Mouse (Mus musculus): Measurements from ENCODE around the gene Dcbld1. TPM values are rescaled to one million over a fixed set of nuclear protein-coding genes. Genes with fewer than 3 reads are reported as not detected.
A peak's percentile ranks its signal among the peaks of the same experiment; 100 is the strongest.

Dcbld1 gene
- total RNA-seq (2021), result 1 to 10 TPM; 8.4 to 9.5 TPM

DNA sequence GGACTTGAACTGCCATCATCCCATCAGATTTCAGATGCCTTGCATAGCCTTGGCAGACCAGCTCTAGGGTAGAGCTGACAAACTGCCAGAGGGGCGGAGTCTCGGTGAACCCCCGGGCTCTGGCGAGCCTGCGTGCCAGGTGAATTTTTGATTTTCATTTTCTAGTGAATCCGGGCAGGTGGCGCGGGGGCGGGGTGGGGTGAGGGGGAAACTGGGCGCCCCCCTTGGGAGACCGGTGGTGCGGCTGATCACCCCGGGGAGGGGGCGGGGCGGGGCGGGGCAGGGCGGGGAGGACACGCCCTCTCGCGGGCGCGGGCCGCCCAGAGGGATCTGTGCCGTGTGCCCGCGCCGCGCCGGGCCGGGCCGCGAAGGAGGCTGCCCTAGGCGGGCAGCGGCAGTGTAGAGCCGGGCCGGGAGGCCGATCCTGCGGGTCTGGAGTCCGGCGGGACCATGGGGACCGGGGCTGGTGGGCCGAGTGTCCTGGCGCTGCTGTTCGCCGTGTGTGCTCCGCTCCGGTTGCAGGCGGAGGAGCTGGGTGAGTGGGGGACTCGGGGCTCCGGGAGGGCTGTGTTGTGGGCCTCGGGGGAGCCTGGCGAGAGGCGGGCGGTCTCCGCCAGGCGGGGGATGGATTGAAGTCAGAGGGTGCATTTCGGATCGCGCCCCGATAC, at the start of gene Dcbld1:
Gene Dcbld1, plus strand, starts transcription at position 319 of the 668 bp plus-strand sequence.
- intact Hi-C loops (cut with DNase I), result loop anchor here (2.0 to 5.0 kb wide), 2 partner anchors 94 to 149 kb away; partner anchors contain the start of gene Gopc
- peak; percentile 13 to 77 for DNase-seq (ENCODE audit: extremely low spot score in 1 of 2, low spot score in 2 of 2)

DNA sequence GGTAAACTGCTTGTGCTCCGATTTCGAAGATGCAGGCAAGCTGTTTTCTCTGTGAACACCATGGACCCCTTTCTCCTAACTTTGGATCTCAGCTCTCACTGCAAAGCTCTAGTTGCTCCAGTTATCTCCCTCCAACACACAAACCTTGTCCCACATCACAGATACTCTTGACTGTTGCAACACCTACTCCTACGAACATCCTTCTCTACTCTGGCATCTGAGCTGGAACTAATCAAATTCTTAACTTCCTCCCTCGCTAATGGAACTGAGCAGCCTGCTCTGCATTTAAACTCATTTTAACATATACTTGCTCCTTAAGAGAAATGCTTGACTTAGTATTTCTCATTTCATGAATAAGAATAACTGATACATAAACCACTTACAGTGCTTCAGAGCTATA, 47.5 kb upstream of the Dcbld1 start:
- no peak for DNase-seq (ENCODE audit: extremely low spot score in 1 of 2, low spot score in 2 of 2)

DNA sequence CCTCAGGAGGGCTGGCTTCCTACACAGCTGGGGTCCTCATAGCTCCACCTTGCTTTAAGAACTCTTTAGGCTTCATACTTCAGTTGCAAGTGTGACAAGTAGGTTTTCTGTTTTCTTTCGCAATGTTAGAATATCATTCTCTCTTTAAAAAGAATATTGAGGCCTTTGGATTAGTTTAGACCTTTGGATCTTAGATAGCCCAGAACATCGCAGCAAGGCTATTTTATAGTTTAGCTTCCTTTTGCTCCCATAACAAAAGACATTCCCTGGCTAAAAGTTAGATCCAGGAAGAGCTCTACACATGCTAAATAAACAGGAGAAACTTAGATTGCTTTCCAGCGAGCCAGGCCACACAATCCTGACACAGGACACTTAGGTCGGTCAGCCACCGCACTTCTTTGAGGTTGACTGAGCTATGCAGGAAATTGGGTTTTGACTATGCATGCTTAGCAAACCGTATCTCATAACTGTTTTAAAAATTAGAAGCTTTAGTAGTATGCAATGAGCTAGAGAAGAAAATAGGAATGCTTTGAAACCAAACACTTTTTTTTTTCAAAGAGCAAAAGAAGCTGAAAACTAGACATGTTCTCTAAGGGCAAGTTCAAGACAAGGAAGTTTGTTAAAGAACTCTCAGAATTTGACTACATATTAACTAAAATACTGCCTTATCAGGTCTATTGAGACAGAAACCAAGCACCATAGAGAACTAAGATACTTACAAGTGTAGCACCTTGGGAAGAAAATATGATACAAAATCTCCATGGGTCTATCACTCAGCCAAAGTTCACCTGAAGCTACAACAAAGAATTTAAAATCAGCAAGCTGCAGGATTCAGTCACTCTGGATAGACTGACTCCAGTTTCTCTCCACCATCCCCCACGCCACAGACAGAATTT, 38.2 kb upstream of the Dcbld1 start, which contains the start of gene Ros1:
Gene Ros1, minus strand, starts transcription at position 288 of the 896 bp plus-strand sequence.
- no peak for DNase-seq (ENCODE audit: extremely low spot score in 1 of 2, low spot score in 2 of 2)
- intact Hi-C loops (cut with DNase I), result no loop called here

More for the DNA sequence above, 47.5 kb upstream of the Dcbld1 start:
- intact Hi-C loops (cut with DNase I), result no loop called here

DNA sequence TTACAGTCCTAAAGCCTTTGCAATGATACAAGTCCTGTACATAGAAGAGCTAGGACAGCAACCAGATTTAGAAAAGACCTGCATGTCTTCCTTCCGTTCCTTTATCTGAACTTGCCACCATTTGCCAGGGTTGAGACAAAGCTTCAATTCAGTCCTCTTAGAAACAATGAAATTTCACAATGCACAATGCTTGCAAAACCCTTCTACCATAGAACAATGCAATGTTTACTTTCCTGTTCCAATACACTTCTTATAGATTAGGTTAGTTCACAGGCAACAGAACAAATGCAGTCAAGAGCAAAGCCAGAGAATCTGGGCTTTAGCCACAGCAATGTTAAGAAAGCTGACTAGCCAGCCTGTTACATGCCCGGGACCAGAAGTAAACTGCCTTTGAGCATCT, 29.4 kb upstream of the Dcbld1 start:
- DNase-seq (ENCODE audit: extremely low spot score in 1 of 2, low spot score in 2 of 2), result no peak
- intact Hi-C loops (cut with DNase I), result no loop called here

DNA sequence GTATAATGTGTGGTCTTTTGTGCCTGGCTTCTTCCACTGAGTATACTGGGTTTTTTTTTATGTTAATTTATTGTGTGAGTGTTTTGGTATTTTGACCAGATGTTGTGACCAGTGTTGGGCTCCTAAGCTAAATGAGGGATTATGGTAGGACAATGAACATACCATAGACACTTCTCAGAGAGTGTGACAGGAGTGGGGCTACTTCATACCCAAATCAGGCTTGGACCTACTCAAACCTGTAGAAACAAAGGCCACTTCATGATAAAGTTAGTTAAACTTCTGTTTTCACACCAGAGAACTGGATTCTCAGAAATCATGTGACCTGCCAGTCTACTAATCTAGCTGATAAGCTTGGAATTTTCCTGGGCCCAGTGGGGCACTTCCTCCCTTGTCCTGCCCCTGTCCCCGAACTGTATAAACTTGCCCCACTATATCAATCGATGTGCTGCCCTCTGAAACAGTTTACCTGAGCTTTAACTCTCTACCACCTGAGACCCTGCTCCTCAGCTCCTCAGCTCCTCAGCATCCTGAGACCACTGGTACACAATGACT, 18.1 kb upstream of the Dcbld1 start:
- intact Hi-C loops (cut with DNase I), result loop anchor here (5.0 to 10.0 kb wide), 3 partner anchors 117 to 421 kb away; partner anchors contain the start of gene Gopc
- no peak for DNase-seq (ENCODE audit: extremely low spot score in 1 of 2, low spot score in 2 of 2)

DNA sequence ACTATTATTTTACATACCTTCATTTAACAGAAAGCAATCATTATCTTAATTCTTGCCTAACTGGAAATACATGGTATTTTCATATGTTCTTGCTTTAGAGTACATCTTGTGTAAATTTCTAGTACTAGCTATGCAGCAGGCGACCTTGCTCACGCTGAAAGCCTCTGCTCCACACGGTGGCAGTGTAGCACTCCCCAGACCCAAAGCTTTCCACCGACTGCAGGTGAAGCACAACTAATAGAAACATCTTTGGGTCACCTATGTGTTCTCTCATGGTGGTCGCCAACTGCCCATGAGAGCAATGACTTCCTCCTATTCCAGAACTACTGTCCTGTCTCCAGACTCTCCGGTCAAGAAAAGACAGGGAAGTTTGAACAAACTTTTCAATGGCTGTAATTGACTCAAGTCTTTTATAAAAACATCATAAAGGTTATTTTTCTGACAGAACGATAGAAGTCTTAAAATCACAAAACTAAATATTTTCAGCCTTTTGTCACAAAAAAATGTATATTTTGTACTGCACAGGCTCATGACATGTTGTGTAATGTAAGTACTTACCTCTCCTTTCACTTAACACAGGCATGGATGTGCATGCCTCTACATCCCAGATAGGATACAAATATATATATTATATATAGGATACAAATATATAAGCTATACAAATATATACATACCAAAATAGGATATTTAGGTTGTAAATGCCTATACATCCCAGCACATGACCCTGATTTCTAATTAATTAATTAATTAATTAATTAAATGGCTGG, 16.4 kb upstream of the Dcbld1 start:
- intact Hi-C loops (cut with DNase I), result loop anchor here (5.0 to 10.0 kb wide), 3 partner anchors 115 to 422 kb away; partner anchors contain the start of gene Gopc
- peak; percentile 44 to 66 for DNase-seq (ENCODE audit: extremely low spot score in 1 of 2, low spot score in 2 of 2)

DNA sequence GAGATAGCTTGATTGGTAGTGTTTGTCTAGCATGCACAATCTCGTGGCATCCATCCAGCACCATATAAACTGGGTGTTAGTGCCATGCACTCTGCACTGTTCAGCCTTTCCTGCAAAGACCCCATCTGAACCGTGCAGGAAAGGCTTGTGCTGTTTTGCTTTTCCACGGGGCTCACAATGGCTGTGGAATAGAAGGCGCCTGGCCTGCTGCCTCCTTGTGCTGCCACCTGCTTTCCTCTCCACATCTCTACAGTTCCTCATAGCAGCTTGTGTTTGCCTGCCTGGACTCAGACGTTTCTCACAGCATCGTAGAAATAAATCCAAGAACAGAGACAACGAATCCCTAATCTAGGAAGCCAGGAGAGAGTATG, 15.9 kb upstream of the Dcbld1 start:
- DNase-seq (ENCODE audit: extremely low spot score in 1 of 2, low spot score in 2 of 2), result peak; percentile 24 to 32
- intact Hi-C loops (cut with DNase I), result loop anchor here (5.0 to 10.0 kb wide), 3 partner anchors 115 to 423 kb away; partner anchors contain the start of gene Gopc

DNA sequence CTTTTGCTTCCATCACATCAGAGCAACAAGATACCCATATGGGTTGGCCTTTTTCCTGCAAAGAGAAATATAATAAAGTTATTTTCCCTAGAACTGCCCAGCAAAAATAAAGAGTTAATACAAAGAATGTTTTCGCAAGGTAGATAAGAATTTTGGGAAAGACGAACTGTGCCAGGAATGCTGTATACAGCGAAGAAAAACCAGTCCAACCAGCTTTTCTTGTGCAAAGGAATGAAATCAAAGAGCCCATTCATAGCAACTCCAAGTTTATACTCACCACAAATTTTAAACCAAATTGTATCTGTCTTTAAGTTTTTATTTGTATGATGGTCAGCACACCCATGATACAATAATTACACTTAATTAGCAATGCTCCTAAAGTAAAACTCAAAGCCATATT, 13.8 kb upstream of the Dcbld1 start:
- no peak for DNase-seq (ENCODE audit: extremely low spot score in 1 of 2, low spot score in 2 of 2)
- intact Hi-C loops (cut with DNase I), result loop anchor here (5.0 to 10.0 kb wide), 3 partner anchors 113 to 425 kb away; partner anchors contain the start of gene Gopc

DNA sequence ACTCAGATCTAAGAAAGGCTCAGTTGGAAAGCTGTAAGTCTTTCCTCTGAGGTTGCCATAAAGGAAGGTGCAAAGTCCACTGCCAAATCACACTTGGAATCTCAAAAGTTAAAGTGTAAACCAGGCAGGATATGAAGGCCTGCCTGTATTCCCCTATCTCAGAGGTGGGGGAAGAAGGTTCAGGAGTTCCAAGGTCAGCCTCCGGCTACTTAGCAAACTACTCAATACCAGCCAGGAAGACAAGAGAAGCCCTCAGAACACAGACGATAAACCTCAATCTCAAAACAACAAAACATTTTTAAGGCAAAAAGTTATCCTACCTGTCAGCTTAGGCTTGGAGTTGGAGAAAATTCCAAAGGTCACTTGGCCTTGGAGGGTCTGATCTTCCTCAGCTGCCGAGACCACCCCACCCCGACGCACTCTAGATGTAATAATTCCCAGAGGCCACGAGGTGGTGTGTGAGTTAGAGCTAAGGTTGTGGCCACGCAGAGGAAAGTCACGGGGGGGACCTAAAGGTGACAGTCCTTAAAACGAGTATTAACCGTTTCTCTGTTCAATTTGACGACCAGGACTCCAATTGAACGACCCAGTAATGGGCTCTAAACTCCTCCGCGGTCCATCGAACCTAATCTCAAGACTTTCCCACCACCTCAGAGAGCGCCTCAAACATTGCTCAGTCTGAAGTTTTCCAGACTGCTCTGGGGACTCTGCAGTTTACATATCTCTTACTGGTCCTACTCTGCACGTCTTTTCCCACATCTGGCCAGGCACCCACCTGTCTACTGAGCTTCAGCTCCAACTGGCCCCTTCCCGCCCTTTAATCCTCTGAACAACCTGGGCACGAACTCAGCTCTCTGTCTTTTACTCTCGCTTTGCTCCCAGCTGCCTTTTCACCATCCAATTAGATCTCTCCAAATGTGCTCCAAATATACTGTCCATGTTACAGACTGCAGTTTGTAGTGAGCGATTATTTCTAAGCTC, 933 bp upstream of the Dcbld1 start:
- intact Hi-C loops (cut with DNase I), result loop anchor here (2.0 to 5.0 kb wide), 2 partner anchors 95 to 150 kb away; partner anchors contain the start of gene Gopc
- peak; percentile 10 to 33 for DNase-seq (ENCODE audit: extremely low spot score in 1 of 2, low spot score in 2 of 2)

DNA sequence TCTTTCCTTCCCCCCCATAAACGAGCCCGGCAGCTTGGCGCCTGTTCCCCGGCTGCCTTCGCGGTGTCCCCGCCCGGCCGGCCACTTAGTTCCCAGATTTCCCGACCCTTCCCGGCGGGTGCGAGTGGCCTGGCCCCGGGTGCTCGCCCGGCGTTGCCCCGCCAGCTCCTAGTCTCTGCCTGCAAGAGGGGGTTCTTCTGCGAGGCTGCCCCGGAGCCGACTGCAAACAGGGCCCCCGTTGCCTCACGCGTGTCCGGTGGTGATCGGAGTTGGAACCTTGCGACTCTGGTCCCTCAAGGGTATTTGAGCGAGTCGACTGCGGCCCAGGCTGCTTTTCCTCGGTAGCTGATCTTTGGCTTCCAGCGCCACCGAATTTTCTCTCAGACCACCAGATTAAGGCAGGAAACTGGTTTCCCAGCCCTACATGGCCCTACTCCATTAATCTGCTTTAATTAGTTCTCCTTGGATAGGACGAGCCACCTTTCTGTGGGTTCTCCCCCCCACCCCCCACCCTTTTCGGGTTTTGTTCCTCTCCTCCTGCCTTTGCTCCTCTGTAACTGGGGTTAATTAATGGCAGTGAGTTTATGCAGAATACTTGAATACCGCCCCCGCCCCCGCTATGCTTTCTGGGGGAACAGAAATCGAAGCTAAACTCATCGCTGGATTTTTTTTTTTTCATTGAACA, 692 bp downstream of the Dcbld1 start:
- intact Hi-C loops (cut with DNase I), result loop anchor here (2.0 to 5.0 kb wide), 2 partner anchors 93 to 149 kb away; partner anchors contain the start of gene Gopc
- DNase-seq (ENCODE audit: extremely low spot score in 1 of 2, low spot score in 2 of 2), result peak; percentile 10 to 45

DNA sequence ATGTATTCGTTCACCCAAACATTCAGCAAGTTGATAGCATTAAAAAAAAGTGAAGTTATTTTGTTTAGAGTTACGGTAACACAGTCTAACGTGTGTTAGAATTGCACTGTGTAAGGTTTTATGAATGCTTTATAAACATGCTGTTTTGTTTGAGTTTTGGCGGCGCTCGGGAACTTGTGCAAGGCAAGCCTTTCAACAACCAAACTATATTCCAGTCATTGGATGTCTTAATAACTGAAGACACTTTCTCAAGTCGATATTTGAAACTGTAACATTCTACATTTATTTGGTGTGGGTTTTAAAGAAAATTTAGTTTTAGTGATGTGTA, 1.2 kb downstream of the Dcbld1 start:
- intact Hi-C loops (cut with DNase I), result loop anchor here (5.0 kb wide), 1 partner anchor 93 kb away; no protein-coding TSS in a partner anchor
- DNase-seq (ENCODE audit: extremely low spot score in 1 of 2, low spot score in 2 of 2), result no peak

DNA sequence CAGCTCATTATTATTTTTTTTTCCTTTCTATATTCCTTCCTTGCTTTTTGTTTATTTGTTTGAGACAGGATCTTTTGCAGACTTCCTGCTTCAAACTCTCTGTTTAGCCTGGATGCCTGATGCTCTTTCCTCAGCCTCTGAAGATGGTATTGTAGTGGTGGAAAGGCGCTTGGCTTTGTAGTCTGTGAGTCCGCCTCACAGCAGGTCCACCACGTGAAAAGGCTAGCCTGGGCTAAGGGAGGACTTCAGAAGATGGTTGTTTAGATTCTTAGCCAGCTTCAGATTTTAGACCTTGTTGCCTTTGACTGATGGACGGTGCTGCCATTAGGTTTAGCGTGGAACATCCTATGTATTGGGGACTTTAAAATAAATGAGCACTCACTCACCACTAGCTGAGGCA, 2.0 kb downstream of the Dcbld1 start:
- intact Hi-C loops (cut with DNase I), result no loop called here
- peak in 1 of 2 experiments; percentile 20 for DNase-seq (ENCODE audit: extremely low spot score in 1 of 2, low spot score in 2 of 2)

DNA sequence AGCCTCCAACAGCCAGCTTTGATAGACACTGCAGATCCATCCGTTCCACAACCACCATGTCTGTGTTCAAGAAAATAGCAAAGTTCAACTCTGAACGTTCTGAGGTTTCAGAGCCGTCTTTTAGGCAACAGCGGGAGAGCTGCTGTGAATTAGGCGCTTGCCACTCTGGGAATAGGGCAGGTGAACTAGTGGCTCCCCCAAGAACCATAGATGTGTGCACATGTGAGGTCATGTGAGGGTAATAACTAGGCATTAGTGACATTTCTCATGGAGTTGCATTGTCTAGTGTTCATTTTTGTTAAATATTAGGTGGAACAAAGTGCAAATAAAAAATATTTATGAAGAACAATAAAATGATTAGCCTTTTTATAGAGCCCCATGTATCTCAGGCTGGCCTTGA, 8.6 kb downstream of the Dcbld1 start:
- intact Hi-C loops (cut with DNase I), result no loop called here
- DNase-seq (ENCODE audit: extremely low spot score in 1 of 2, low spot score in 2 of 2), result no peak

DNA sequence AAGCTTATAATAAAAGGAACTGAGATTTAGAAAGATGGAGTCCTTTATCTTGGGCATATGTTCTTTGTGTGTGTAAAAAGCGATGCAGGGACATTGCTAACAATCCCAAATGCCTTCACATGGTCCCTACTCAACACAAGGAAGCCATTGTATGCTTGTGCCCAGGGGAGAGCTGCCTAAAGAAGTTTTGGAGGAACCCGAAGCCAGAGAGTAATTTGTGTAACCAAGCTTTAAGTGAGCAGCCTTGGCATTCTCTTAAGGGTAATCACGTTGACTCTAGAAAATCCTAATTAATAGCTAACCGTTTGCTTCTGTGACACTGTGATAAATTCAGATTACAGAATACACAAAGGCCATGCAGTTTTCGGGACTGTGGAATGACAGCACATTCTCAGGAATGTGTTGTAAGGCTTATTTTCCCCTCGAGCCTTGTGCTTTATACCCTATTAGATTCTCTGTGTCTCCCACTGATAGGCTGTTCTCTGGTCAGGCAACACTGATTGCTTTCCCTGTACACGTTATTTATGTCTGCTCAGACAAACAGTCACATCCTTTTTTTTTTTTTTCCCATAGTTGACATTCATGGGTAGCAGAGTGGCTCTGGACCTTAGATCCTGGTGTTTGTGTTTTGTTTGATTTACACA, 9.4 kb downstream of the Dcbld1 start:
- intact Hi-C loops (cut with DNase I), result no loop called here
- no peak for DNase-seq (ENCODE audit: extremely low spot score in 1 of 2, low spot score in 2 of 2)

DNA sequence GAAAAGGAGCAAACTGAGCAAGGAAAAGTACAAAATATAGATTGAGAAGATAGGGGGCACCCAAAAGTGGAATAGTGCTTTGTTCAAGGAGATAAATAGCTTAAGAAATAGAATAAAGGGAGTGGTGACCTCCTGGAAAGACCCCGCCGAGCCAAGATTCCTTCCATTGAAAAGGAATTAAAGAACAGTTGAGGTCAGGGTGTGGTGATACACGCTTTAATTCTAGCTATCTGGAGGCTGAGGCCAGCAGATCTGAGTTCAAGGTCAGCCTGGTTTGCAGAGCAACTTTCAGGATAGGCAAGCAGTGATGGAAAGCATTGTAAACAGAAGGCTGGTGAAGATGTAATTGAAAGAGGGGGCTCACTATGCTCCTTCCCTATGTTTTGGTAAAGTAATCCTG, 12.8 kb downstream of the Dcbld1 start:
- DNase-seq (ENCODE audit: extremely low spot score in 1 of 2, low spot score in 2 of 2), result no peak
- intact Hi-C loops (cut with DNase I), result no loop called here

DNA sequence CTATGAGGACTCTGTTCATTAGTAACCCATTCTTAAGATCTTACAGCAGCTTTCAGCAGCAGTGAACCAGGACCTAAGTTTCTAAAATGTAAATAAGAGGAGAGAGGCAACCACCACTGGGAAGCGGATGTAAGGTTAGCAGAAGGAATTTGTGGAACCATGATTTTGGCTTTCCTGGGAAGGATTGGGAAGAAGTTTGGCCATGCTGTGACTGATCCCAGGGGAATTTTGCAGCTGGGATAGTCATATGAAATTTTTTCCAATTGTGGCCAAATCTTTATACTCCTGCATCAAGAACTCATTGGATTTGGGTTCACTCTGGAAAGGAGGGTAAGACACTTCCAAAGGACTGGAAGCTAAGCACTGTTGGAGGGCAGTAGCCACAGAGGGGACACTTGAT, 18.8 kb downstream of the Dcbld1 start:
- no peak for DNase-seq (ENCODE audit: extremely low spot score in 1 of 2, low spot score in 2 of 2)
- intact Hi-C loops (cut with DNase I), result no loop called here

Data from left cerebral cortex, postnatal 10 days (tissue).